Mouse (Mus musculus) ovary, adult 10 weeks (tissue): ENCODE results near the gene Nipal3. TPM values are rescaled to one million over a fixed set of nuclear protein-coding genes. Genes with fewer than 3 reads are reported as not detected.

Source experiments
- polyA plus RNA-seq: library from polyadenylated mRNA; stranded (reverse); fragments of 350-450 nt; fragmentation: Illumina TruSeq; extraction: RNeasy Lipid Tissue Mini Kit (QIAGEN cat#74804); gene quantifications from one replicate; pipeline ENCODE4 v1.2.3, GENCODE M21; 2014

Gene Nipal3
- polyA plus RNA-seq, result 2.6 TPM

GRCm38 (mm10) chr4:135494521-135495396, at the start of gene Nipal3, which contains the start of gene Stpg1:
TSS of gene Nipal3 (minus strand) at chr4:135495038.
TSS of gene Stpg1 (plus strand) at chr4:135494790.

GRCm38 (mm10) chr4:135433443-135434394, 61.1 kb downstream of the Nipal3 start, which contains the start of gene Rcan3:
TSS of gene Rcan3 (minus strand) at chr4:135433853.

GRCm38 (mm10) chr4:135397991-135398390, 96.8 kb downstream of the Nipal3 start, which contains the start of gene Ncmap:
TSS of gene Ncmap (minus strand) at chr4:135398227.

Other genes starting within 250 kb of the Nipal3 start
- 178 TPM for gene Clic4, start 222.2 kb downstream of the Nipal3 start, polyA plus RNA-seq
- gene Srrm1, start 141.7 kb downstream of the Nipal3 start, polyA plus RNA-seq, result 376 TPM
- gene Ncmap, start 96.8 kb downstream of the Nipal3 start, polyA plus RNA-seq, result not detected
- gene Rcan3, start 61.2 kb downstream of the Nipal3 start, polyA plus RNA-seq, result 10.7 TPM
- not detected for gene Stpg1, start 248 bp downstream of the Nipal3 start, polyA plus RNA-seq
- 0.26 TPM for gene Grhl3, start 78.6 kb upstream of the Nipal3 start, polyA plus RNA-seq
- 0.57 TPM for gene Ifnlr1, start 191.2 kb upstream of the Nipal3 start, polyA plus RNA-seq
- not detected for gene Il22ra1, start 233.1 kb upstream of the Nipal3 start, polyA plus RNA-seq